Mouse (Mus musculus): ENCODE measurements at regions not wholly inside any gene's neighbourhood (a gene's known extent, or its start where the extent isn't known, plus 50 kb on each side); places are given as distances from the start of the nearest gene placed in this dataset.
A peak's percentile ranks its signal among the peaks of the same experiment; 100 is the strongest.

DNA sequence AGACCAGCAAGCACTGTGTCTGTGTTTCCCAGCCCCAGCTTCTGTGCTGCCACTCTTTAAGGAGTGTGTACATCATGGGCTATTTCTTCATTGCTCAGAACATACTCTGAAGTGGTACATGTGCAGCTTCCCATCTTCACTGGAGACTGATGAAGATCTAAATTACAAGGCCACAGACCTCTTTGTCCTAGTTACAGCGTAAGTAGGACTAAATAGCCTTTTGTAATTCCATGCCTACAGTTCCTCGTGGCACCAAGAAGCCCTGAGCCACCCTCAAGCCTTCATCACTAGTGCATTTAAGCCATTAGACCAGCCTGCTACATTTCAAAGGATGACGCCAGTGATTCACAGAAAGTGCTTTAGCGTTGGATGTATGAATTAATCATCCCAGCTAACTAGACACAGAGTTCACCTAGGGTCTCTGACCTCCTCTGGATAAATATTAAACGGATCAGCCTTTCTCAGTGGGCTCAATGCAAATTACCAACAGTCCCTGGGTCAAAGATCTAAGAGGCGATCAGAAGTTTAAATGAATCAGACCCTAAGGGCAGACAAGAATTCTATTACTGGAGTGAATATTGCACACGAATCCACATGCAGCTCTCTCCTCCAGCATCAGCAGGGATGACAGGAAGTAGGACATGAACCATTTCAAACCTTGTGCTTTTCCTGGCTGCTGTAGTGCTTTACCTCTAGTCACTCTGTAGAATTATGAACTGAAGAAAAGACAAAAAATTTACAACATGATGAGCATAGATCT lies 123.0 kb upstream of the Kcnh8 start:
- Histone ChIP-seq H3K4me1 (ENCODE audit: insufficient read depth, low read length) (0 out of 2 replicates have a peak, but pooled peaks cover 2% of the 10 kb centered on the region), H3K9ac (replicated peaks; ENCODE audit: low read length) (no peak overlapping the region), H3K36me3 (ENCODE audit: insufficient read depth, low read length) (no peaks in the 10 kb centered on the region), H3K27me3 (ENCODE audit: insufficient read depth, low read length) (no peaks in the 10 kb centered on the region), H3K27ac (no peak overlapping the region), H3K4me2 (ENCODE audit: low read depth, low read length) (no peak overlapping the region), H3K9me3 (ENCODE audit: low read length) (no peaks in the 10 kb centered on the region), H3K4me3 (ENCODE audit: low read length) (no peak overlapping the region)
- no peak for DNase-seq (ENCODE audit: low spot score)
- no peak for TF ChIP-seq CTCF (IDR thresholded peaks at IDR 0.05; ENCODE audit: low read depth)
- WGBS = 32% methylated on average over 7 of the region's 7 CpGs
- ATAC-seq = no peak

GRCm38 (mm10) chr17:52480087-52480638 lies 122.3 kb upstream of the Kcnh8 start:
- no peak for TF ChIP-seq CTCF (IDR thresholded peaks at IDR 0.05; ENCODE audit: low read depth)
- Histone ChIP-seq H3K4me2 (ENCODE audit: low read depth, low read length) (no peak overlapping the region), H3K27me3 (ENCODE audit: insufficient read depth, low read length) (no peaks in the 10 kb centered on the region), H3K27ac (no peak overlapping the region), H3K9ac (replicated peaks; ENCODE audit: low read length) (no peak overlapping the region), H3K4me3 (ENCODE audit: low read length) (no peak overlapping the region), H3K4me1 (ENCODE audit: insufficient read depth, low read length) (0 out of 2 replicates have a peak, but pooled peaks cover 2% of the 10 kb centered on the region), H3K9me3 (ENCODE audit: low read length) (no peaks in the 10 kb centered on the region), H3K36me3 (ENCODE audit: insufficient read depth, low read length) (no peaks in the 10 kb centered on the region)
- DNase-seq (ENCODE audit: low spot score) = no peak
- 37% methylated on average over 5 of the region's 5 CpGs for WGBS
- 0 out of 2 replicates have a peak, but pooled peaks have one; percentile 12 for ATAC-seq

- Histone ChIP-seq H3K36me3 (ENCODE audit: insufficient read depth, low read length) (no peaks in the 10 kb centered on the region), H3K27ac (no peak overlapping the region), H3K4me3 (ENCODE audit: low read length) (no peak overlapping the region), H3K9ac (replicated peaks; ENCODE audit: low read length) (no peak overlapping the region), H3K27me3 (ENCODE audit: insufficient read depth, low read length) (no peaks in the 10 kb centered on the region), H3K4me1 (ENCODE audit: insufficient read depth, low read length) (no peaks in the 10 kb centered on the region), H3K4me2 (ENCODE audit: low read depth, low read length) (no peak overlapping the region), H3K9me3 (ENCODE audit: low read length) (no peaks in the 10 kb centered on the region)
- 64% methylated on average over 3 of the region's 3 CpGs for WGBS
- no peak for DNase-seq (ENCODE audit: low spot score)
- no peak for TF ChIP-seq CTCF (IDR thresholded peaks at IDR 0.05; ENCODE audit: low read depth)
- no peak for ATAC-seq
Measured at GRCm38 (mm10) chr17:52506760-52507159, 95.7 kb upstream of the Kcnh8 start.

DNA sequence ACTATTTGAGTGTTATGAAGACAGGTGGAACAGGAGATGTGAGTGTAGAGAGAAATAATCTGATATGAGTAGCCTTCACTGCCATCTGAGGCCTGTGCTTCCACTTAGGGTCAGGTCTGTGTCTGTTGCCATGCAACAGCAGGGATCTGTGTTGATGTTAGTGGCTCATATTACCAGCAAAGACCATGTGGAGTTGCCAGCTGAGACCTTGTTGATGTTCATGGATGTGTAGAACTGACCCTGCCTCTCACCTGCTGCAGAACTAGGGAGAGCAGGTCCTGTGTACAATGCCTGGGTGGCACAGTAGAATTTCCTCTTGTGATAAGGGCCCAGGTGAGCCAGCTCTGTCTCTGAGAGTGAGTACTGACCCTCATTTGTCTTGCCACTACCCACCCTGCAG lies 72.2 kb upstream of the Kcnh8 start:
- Histone ChIP-seq H3K4me2 (ENCODE audit: low read depth, low read length) (no peak overlapping the region), H3K9ac (replicated peaks; ENCODE audit: low read length) (no peak overlapping the region), H3K4me1 (ENCODE audit: insufficient read depth, low read length) (no peaks in the 10 kb centered on the region), H3K4me3 (ENCODE audit: low read length) (no peak overlapping the region), H3K9me3 (ENCODE audit: low read length) (no peaks in the 10 kb centered on the region), H3K27ac (no peak overlapping the region), H3K36me3 (ENCODE audit: insufficient read depth, low read length) (no peaks in the 10 kb centered on the region), H3K27me3 (ENCODE audit: insufficient read depth, low read length) (no peaks in the 10 kb centered on the region)
- no peak for ATAC-seq
- TF ChIP-seq CTCF (IDR thresholded peaks at IDR 0.05; ENCODE audit: low read depth) = no peak
- DNase-seq (ENCODE audit: low spot score) = no peak

Measured in hindbrain, postnatal 0 days (tissue).